Mouse (Mus musculus): Measurements from ENCODE around the gene Arf3. TPM values are rescaled to one million over a fixed set of nuclear protein-coding genes. Genes with fewer than 3 reads are reported as not detected.

Arf3 gene
- total and polyA plus RNA-seq, 3 experiments = 37.4 to 239 (median 140) TPM

GRCm38 (mm10) chr15:98722191-98722590, 40.8 kb downstream of the Arf3 start:
- Histone ChIP-seq H3K9ac (ENCODE audit: control insufficient read depth, low read depth, low read length, poor library complexity, severe bottlenecking) (no peak overlapping the region), H3K9me3 (replicated peaks; ENCODE audit: insufficient read depth, low read length) (no peaks in the 10 kb centered on the region), H3K4me3 (ENCODE audit: control insufficient read depth in 1 of 2, insufficient read depth in 1 of 2, low read depth in 2 of 2, low read length in 2 of 2) (no peak overlapping the region), H3K27ac (ENCODE audit: control insufficient read depth, low read depth, low read length) (no peak overlapping the region), H3K4me1 (ENCODE audit: control insufficient read depth in 1 of 2, insufficient read depth in 2 of 2, low read length in 2 of 2) (peaks cover 0 to 9% of the 10 kb centered on the region in 2 experiments; a peak in 1 of 4 replicates), H3K79me2 (ENCODE audit: control insufficient read depth, insufficient read depth, low read length, poor library complexity) (peaks cover 5% of the 10 kb centered on the region), H3K27me3 (ENCODE audit: control insufficient read depth in 1 of 2, insufficient read depth in 2 of 2, low read length in 2 of 2) (no peaks in the 10 kb centered on the region; a peak in 1 of 4 replicates), H3K36me3 (ENCODE audit: control insufficient read depth in 1 of 2, insufficient read depth in 2 of 2, low read length in 2 of 2) (no peaks in the 10 kb centered on the region; a peak in 1 of 4 replicates)
- DNase-seq (ENCODE audit: low read depth, low spot score) = no peak
- no peak for TF ChIP-seq POLR2AphosphoS2 (IDR thresholded peaks at IDR 0.05; ENCODE audit: low read length)
- TF ChIP-seq USF1 (IDR thresholded peaks at IDR 0.05; ENCODE audit: low read depth, low read length) = no peak
- no peak for TF ChIP-seq E2F4 (IDR thresholded peaks at IDR 0.05; ENCODE audit: borderline replicate concordance, low read depth, low read length)
- no peak for TF ChIP-seq TCF12 (IDR thresholded peaks at IDR 0.05; ENCODE audit: low read depth, low read length)
- TF ChIP-seq SMC3 (IDR thresholded peaks at IDR 0.05; ENCODE audit: low read depth, low read length) = no peak
- no peak for TF ChIP-seq RAD21 (IDR thresholded peaks at IDR 0.05; ENCODE audit: low read depth, low read length)
- TF ChIP-seq KAT2A (conservative IDR thresholded peaks at IDR 0.05; ENCODE audit: low read depth, low read length) = no peak
- TF ChIP-seq CHD1 (IDR thresholded peaks at IDR 0.05; ENCODE audit: low read depth, low read length) = no peak

- H3K36me3 ChIP-seq (ENCODE audit: control insufficient read depth in 1 of 2, insufficient read depth in 2 of 2, low read length in 2 of 2) = no peaks in the 10 kb centered on the region
- no peak overlapping the region for H3K4me3 ChIP-seq (ENCODE audit: control insufficient read depth in 1 of 2, insufficient read depth in 1 of 2, low read depth in 2 of 2, low read length in 2 of 2)
- DNase-seq (ENCODE audit: low read depth, low spot score) = no peak
- TF ChIP-seq ETS1 (IDR thresholded peaks at IDR 0.05; ENCODE audit: low read depth, low read length) = no peak
- no peak for TF ChIP-seq CTCF (IDR thresholded peaks at IDR 0.05 in 2 of 3, conservative IDR thresholded peaks at IDR 0.05 in 1 of 3; ENCODE audit: control insufficient read depth in 1 of 3, insufficient read depth in 1 of 3, low read depth in 2 of 3, low read length in 3 of 3, poor library complexity in 1 of 3, severe bottlenecking in 1 of 3)
- no peak for TF ChIP-seq SMC3 (IDR thresholded peaks at IDR 0.05; ENCODE audit: low read depth, low read length)
- no peak for TF ChIP-seq RAD21 (IDR thresholded peaks at IDR 0.05; ENCODE audit: low read depth, low read length)
- TF ChIP-seq NRF1 (IDR thresholded peaks at IDR 0.05; ENCODE audit: insufficient read depth, low read depth, low read length, poor library complexity, severe bottlenecking) = no peak
- TF ChIP-seq CHD2 (IDR thresholded peaks at IDR 0.05; ENCODE audit: low read length) = no peak
- no peak for TF ChIP-seq MAX (IDR thresholded peaks at IDR 0.05; ENCODE audit: low read length)
- TF ChIP-seq USF1 (IDR thresholded peaks at IDR 0.05; ENCODE audit: low read depth, low read length) = no peak
- no peak for TF ChIP-seq BHLHE40 (IDR thresholded peaks at IDR 0.05; ENCODE audit: borderline replicate concordance, low read depth, low read length)
- TF ChIP-seq GATA1 (IDR thresholded peaks at IDR 0.05; ENCODE audit: low read depth, low read length) = no peak
- no peak for TF ChIP-seq ZC3H11A (IDR thresholded peaks at IDR 0.05; ENCODE audit: low read depth, low read length)
- no peak for TF ChIP-seq SIN3A (IDR thresholded peaks at IDR 0.05; ENCODE audit: low read length)
- TF ChIP-seq GABPA (IDR thresholded peaks at IDR 0.05; ENCODE audit: low read depth, low read length) = no peak
- no peak for TF ChIP-seq MYB (IDR thresholded peaks at IDR 0.05; ENCODE audit: low read depth, low read length)
- no peak for TF ChIP-seq POLR2AphosphoS2 (IDR thresholded peaks at IDR 0.05; ENCODE audit: low read length)
- no peak for TF ChIP-seq POLR2AphosphoS5 (IDR thresholded peaks at IDR 0.05; ENCODE audit: borderline replicate concordance, low read depth, low read length)
- TF ChIP-seq NELFE (IDR thresholded peaks at IDR 0.05; ENCODE audit: low read depth, low read length) = no peak
- no peak for TF ChIP-seq MAFK (IDR thresholded peaks at IDR 0.05; ENCODE audit: borderline replicate concordance, low read depth, low read length)
- no peak for TF ChIP-seq ZMIZ1 (IDR thresholded peaks at IDR 0.05; ENCODE audit: low read depth, low read length)
- no peaks in the 10 kb centered on the region for H3K9me3 ChIP-seq (replicated peaks; ENCODE audit: insufficient read depth, low read length)
- no peaks in the 10 kb centered on the region for H3K4me1 ChIP-seq (ENCODE audit: control insufficient read depth in 1 of 2, insufficient read depth in 2 of 2, low read length in 2 of 2)
- no peak overlapping the region for H3K9ac ChIP-seq (ENCODE audit: control insufficient read depth, low read depth, low read length, poor library complexity, severe bottlenecking)
- no peaks in the 10 kb centered on the region; a peak in 1 of 4 replicates for H3K27me3 ChIP-seq (ENCODE audit: control insufficient read depth in 1 of 2, insufficient read depth in 2 of 2, low read length in 2 of 2)
- no peak overlapping the region for H3K27ac ChIP-seq (ENCODE audit: control insufficient read depth, low read depth, low read length)
- no peaks in the 10 kb centered on the region for H3K79me2 ChIP-seq (ENCODE audit: control insufficient read depth, insufficient read depth, low read length, poor library complexity)
These were observed 45.7 kb downstream of the Arf3 start for GRCm38 (mm10) chr15:98717301-98717700.

Measured in MEL (cell line).